Mouse (Mus musculus) spleen, adult 2 months (tissue): Measurements from ENCODE around the gene Adamts4. TPM values are rescaled to one million over a fixed set of nuclear protein-coding genes. Genes with fewer than 3 reads are reported as not detected.

ENCODE experiments used
- DNase-seq, 2 experiments: peaks; one replicate each; pipeline versions ENCODE4 v3.0.0 to v3.0.0-alpha.2; 2012 to 2021; ENCODE audit warnings: low spot score in 2 of 2, low read depth in 1 of 2
- H3K27ac ChIP-seq: fragments of 200-500 bp; 2 replicates; pipeline ENCODE4 v1.5.1; 2012; ENCODE audit warnings: low read length, inconsistent platforms; ENCODE audit not compliant: insufficient read depth
- H3K27me3 ChIP-seq: fragments of 200-500 bp; 2 replicates; pipeline ENCODE4 v1.6.1; 2012; ENCODE audit warnings: mild to moderate bottlenecking, moderate library complexity, low read length, inconsistent platforms; ENCODE audit not compliant: control insufficient read depth, insufficient read depth
- H3K36me3 ChIP-seq: fragments of 200-500 bp; 2 replicates; pipeline ENCODE4 v1.6.1; 2012; ENCODE audit warnings: mild to moderate bottlenecking, low read length, inconsistent platforms; ENCODE audit not compliant: control insufficient read depth, insufficient read depth
- H3K4me1 ChIP-seq: fragments of 200-500 bp; 2 replicates; pipeline ENCODE4 v1.6.1; 2011; ENCODE audit warnings: inconsistent platforms; ENCODE audit not compliant: control insufficient read depth, insufficient read depth, insufficient read length
- H3K4me3 ChIP-seq: fragments of 200-500 bp; 2 replicates; pipeline ENCODE4 v1.5.1; 2011; ENCODE audit warnings: mild to moderate bottlenecking, inconsistent platforms; ENCODE audit not compliant: insufficient read depth, insufficient read length; ENCODE audit errors: extremely low read depth
- CTCF ChIP-seq: fragments of 200-500 bp; IDR thresholded peaks from 2 replicates; pipeline ENCODE4 v1.5.1; 2011; ENCODE audit warnings: mild to moderate bottlenecking, inconsistent platforms; ENCODE audit not compliant: insufficient read depth, insufficient read length, insufficient replicate concordance; ENCODE audit errors: extremely low read depth
- POLR2A ChIP-seq: fragments of 200-500 bp; IDR thresholded peaks from 2 replicates; pipeline ENCODE4 v1.6.1; 2011; ENCODE audit warnings: low read depth, low read length, inconsistent platforms
- WGBS: fragments of 180-500 bp; shearing (Covaris S2); methylation state at CpG from one replicate; pipeline ENCODE4 v1.1.7; 2018; 5-methylcytosine and 5-hydroxymethylcytosine counted together
- polyA plus RNA-seq: library from polyadenylated mRNA; depleted of rRNA; stranded (reverse); fragments of >200 nt; gene quantifications from 2 replicates; pipeline ENCODE4 v1.2.3, GENCODE M21; 2012

Adamts4 gene
- polyA plus RNA-seq, 1 experiment = 0.64 TPM

GRCm38 (mm10) chr1:171251594-171252324 lies 1.5 kb downstream of the Adamts4 start:
- H3K27me3 ChIP-seq = 0 out of 2 replicates have a peak, but pooled peaks cover 1% of the 10 kb centered on the region
- WGBS = 36% methylated on average over 13 of the region's 13 CpGs
- no peaks in the 10 kb centered on the region for H3K4me1 ChIP-seq
- no peak overlapping the region for H3K4me3 ChIP-seq
- no peaks in the 10 kb centered on the region for H3K36me3 ChIP-seq
- no peak for DNase-seq
- no peak overlapping the region for H3K27ac ChIP-seq
- TF ChIP-seq POLR2A (no peak), CTCF (no peak)

GRCm38 (mm10) chr1:171252415-171252814 lies 2.2 kb downstream of the Adamts4 start:
- Histone ChIP-seq H3K4me3 (no peak overlapping the region), H3K4me1 (no peaks in the 10 kb centered on the region), H3K36me3 (no peaks in the 10 kb centered on the region), H3K27ac (no peak overlapping the region), H3K27me3 (0 out of 2 replicates have a peak, but pooled peaks cover 1% of the 10 kb centered on the region)
- WGBS = 87% methylated on average over 17 of the region's 17 CpGs
- no peak for DNase-seq
- TF ChIP-seq CTCF = no peak
- no peak for TF ChIP-seq POLR2A

GRCm38 (mm10) chr1:171256095-171256818 lies 6.0 kb downstream of the Adamts4 start:
- Histone ChIP-seq H3K4me3 (no peak overlapping the region), H3K27ac (no peak overlapping the region), H3K4me1 (no peaks in the 10 kb centered on the region), H3K27me3 (0 out of 2 replicates have a peak, but pooled peaks cover 2% of the 10 kb centered on the region), H3K36me3 (no peaks in the 10 kb centered on the region)
- TF ChIP-seq CTCF = no peak
- TF ChIP-seq POLR2A = no peak
- no peak for DNase-seq
- 92% methylated on average over 24 of the region's 24 CpGs for WGBS

- Histone ChIP-seq H3K27me3 (0 out of 2 replicates have a peak, but pooled peaks cover 2% of the 10 kb centered on the region), H3K36me3 (no peaks in the 10 kb centered on the region), H3K4me3 (no peak overlapping the region), H3K27ac (no peak overlapping the region), H3K4me1 (no peaks in the 10 kb centered on the region)
- no peak for TF ChIP-seq POLR2A
- peak; percentile 59; the same call in 1 of the 2 replicates for TF ChIP-seq CTCF
- 66% methylated on average over 15 of the region's 15 CpGs for WGBS
- DNase-seq = peak in 1 of 2 experiments; percentile 55
Measured at GRCm38 (mm10) chr1:171256937-171257548, 6.8 kb downstream of the Adamts4 start.

- TF ChIP-seq CTCF (no peak), POLR2A (no peak)
- WGBS = 89% methylated on average over 9 of the region's 9 CpGs
- H3K4me3 ChIP-seq = no peak overlapping the region
- no peaks in the 10 kb centered on the region for H3K4me1 ChIP-seq
- H3K27ac ChIP-seq = no peak overlapping the region
- 0 out of 2 replicates have a peak, but pooled peaks cover 2% of the 10 kb centered on the region for H3K27me3 ChIP-seq
- DNase-seq = no peak
- no peaks in the 10 kb centered on the region for H3K36me3 ChIP-seq
Measured at GRCm38 (mm10) chr1:171257781-171258180, 7.6 kb downstream of the Adamts4 start.

- H3K4me3 ChIP-seq = no peak overlapping the region
- DNase-seq = no peak
- TF ChIP-seq POLR2A = no peak
- no peak for TF ChIP-seq CTCF
- H3K36me3 ChIP-seq = no peaks in the 10 kb centered on the region
- H3K4me1 ChIP-seq = no peaks in the 10 kb centered on the region; the same call in 1 of the 2 replicates
- WGBS = 63% methylated on average over 17 of the region's 17 CpGs
- 0 out of 2 replicates have a peak, but pooled peaks cover 2% of the 10 kb centered on the region for H3K27me3 ChIP-seq
- H3K27ac ChIP-seq = no peak overlapping the region
Measured at GRCm38 (mm10) chr1:171258921-171259320, 8.7 kb downstream of the Adamts4 start.
